Mouse (Mus musculus) urinary bladder, postnatal 36 days (tissue): ENCODE measurements around the gene Rpl22l1.
"Not testable (repeated sequence)": the region's sequence is repeated elsewhere in the genome, so short reads cannot be mapped to it uniquely, and the experiment has no call there.

Experiments used
- DNase-seq, 2 experiments: peaks; one replicate each; pipeline ENCODE4 v3.0.0; 2022; ENCODE audit warnings: low spot score in 2 of 2, mixed read lengths in 1 of 2

Gene Rpl22l1

DNA sequence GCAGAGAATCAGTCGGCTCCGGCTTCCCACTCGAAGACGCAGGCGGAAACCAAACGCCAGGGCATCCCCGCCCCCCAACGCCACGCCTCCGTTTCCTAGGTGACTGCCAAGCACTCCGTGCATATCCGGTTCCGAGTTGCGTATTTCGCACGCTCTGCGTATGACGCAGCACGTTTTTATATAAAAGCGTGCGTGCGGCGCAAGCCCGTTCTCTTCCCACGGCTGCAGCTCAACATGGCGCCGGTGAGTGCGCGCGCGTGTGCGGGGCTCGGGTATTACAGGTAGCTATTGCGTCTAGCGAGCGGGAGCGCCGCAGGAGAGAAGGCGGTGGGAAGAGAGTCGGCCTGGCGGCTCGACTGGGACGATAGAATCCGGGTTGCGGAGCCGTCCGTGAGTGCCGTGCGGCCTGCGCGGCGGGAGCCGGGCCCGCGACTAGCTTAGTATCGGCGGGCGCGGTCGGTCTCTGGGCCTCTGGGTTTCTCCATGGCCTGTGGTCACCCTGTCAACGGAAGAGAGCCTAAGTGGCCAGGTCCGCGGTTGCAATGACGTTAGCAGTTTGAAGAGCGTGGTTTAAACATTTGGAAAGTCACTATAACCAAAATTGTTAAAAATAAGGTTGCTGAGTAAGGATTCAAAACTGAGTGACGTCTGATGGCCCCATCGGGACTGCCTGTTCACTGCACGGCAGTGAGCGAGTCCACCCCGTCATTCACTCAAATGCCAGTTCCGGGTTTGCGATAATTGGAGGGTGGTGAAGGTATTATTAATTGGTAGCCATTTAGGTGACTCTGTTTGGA lies at the start of gene Rpl22l1:
Rpl22l1 (plus strand) TSS at position 136 of the 797 bp plus-strand sequence.
- peak; percentile 99 to 100 for DNase-seq

- no peak for DNase-seq
Measured at GRCm38 (mm10) chr3:28755477-28755876, 49.8 kb upstream of the Rpl22l1 start.

GRCm38 (mm10) chr3:28761225-28761789 lies 43.9 kb upstream of the Rpl22l1 start:
- DNase-seq: no peak

DNA sequence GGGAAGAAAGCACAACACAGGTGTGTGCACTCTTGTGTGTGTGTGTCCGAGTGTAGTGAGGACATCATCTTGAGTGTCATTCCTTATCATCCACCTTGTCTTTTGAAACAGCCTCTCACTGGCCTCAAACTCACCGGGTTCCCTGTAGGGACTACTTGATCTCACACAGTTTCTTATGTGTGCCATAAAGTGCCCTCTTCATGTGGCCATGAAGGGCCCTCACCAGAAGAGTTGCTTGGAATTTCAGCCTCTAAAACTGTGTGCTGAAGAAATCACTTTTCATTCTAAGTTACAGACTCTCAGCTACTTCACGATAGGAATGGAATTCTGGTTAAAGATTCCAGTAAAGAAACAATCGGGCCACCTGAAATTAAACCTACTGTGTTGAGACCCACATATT lies 38.3 kb upstream of the Rpl22l1 start:
- no peak for DNase-seq

GRCm38 (mm10) chr3:28768222-28768621 lies 37.0 kb upstream of the Rpl22l1 start:
- no peak for DNase-seq

DNA sequence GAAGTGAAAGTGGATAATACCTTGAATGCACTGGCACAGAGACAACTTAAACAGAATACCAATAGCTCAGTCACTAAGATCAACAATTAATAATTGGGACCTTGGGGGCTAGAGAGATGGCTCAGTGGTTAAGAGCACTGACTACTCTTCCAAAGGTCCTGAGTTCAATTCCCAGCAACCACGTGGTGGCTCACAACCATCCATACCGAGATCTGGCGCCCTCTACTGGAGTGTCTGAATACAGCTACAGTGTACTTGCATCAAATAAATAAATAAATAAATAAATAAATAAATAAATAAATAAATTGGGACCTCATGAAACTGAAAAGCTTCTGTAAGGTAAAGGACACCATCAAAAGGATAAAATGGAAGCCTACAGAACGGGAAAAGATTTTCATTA lies 32.3 kb upstream of the Rpl22l1 start:
- not testable (repeated sequence) for DNase-seq

DNA sequence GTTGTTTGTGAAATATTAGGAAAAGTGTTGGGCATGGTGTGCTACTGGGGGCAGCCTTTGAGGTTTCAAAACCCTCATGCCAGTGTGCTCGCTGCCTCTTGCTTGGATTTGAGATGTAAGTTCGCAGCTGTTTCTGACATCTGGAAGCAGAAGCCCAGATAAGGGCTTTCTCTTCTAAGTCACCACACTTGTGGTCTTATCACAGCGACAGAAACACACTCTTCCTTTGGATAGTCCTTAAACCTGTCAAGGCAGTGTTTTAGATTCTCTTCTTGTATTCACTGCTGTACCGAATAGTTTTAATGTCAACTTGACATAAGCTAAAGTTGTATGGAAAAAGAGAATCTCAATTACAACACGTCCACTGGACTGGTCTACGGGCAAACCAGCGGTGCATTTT lies 29.9 kb upstream of the Rpl22l1 start:
- DNase-seq: no peak

GRCm38 (mm10) chr3:28775958-28776357 lies 29.3 kb upstream of the Rpl22l1 start:
- DNase-seq: no peak

- DNase-seq: no peak
Measured at GRCm38 (mm10) chr3:28776491-28776890, 28.7 kb upstream of the Rpl22l1 start.

- no peak for DNase-seq
Measured at GRCm38 (mm10) chr3:28780511-28780910, 24.7 kb upstream of the Rpl22l1 start.

DNA sequence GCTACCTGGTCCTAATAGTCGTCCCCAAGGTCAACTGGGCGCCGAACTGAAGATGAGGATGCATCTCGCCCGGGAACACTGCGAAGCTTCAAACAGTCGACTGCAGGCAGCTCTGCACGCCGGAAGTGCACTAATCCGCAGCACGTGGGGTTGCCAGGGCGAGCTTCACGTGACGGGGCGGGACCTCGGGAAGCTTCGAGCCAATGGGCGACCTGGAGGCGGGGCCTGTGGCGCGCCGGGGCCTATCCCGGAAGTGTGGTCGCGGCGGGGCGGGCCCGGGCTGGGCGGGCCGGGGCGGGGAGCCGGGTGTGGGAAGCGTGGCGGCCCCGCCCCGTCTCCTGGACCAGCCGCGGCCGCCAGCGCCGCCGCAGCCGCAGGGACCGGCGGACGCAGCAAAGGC lies 24.2 kb upstream of the Rpl22l1 start, which contains the start of gene Eif5a2:
Eif5a2 (plus strand) TSS at position 283 of the 400 bp plus-strand sequence.
- peak; percentile 82 to 91 for DNase-seq

DNA sequence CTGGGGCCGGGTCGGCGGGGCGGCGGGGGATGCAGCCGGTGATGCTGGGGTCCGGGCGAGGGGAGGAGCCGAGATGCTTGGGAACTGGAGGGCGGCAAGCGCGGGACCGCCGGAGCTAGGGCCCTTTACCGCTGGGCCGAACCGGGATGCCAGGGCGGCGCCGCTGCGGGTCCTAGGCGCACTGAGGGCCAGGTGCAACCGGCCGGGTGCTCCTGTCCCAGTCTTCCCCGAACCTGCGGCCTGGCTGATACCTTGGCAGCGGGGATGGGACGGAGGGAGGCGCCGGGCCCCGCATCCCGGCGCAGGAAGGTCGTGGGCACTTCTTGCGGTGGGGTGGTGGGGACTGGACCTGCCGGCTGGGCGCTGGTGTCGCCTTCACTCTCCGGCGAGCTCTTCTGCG lies 23.8 kb upstream of the Rpl22l1 start:
- DNase-seq: no peak

- no peak for DNase-seq
Measured at GRCm38 (mm10) chr3:28781848-28782247, 23.4 kb upstream of the Rpl22l1 start.

DNA sequence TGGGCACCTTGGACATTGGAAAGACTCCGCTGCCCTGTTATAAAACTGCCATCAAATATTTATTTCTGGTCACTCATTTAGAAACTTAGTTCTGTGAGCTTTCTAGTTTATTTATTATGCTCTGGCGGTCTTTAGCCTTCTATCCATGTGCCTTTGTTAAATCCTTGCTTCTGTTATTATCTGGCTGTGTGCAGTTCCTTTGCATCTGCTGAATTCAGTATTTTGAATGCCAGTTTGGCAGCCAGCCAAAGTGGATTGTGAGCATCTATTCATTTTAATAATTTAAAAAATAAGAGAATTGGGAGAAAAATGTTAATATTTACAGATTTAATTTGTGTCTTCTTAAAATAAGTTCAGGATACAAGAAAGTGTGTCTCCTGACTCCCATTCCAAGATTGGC lies 21.1 kb upstream of the Rpl22l1 start:
- DNase-seq: no peak

- DNase-seq: no peak
Measured at GRCm38 (mm10) chr3:28794835-28795234, 10.4 kb upstream of the Rpl22l1 start.

DNA sequence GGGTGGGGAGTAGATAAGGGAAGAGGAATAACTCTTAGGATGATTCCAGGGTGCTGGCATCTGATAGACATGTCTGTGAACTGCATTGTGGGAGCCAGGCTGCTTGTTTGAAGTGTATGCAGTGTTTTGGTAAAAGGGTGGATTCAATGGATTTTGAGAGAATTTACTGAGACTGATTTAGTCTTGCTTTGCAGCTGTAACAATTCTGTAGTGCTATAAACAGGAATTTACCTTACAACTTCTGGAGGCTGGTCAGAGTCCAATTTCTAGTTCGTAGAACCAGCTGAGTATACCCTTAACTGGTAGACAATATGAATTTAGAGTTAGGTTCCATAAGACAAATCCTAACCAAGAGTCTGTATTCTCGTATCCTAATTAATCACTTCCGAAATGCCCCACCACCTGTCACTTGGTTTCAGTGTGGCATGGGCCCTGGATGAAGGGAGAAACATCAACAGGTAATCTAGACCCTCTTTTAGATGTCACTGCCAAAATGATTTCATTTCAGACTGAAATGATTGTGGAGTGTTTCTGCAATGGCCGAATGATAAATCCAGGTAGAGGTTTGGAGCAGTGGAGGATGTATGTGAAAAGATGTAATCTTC lies 2.9 kb downstream of the Rpl22l1 start:
- DNase-seq: no peak

- DNase-seq: no peak
Measured at GRCm38 (mm10) chr3:28811441-28811840, 6.2 kb downstream of the Rpl22l1 start.

GRCm38 (mm10) chr3:28814361-28814760 lies 9.1 kb downstream of the Rpl22l1 start:
- no peak for DNase-seq

DNA sequence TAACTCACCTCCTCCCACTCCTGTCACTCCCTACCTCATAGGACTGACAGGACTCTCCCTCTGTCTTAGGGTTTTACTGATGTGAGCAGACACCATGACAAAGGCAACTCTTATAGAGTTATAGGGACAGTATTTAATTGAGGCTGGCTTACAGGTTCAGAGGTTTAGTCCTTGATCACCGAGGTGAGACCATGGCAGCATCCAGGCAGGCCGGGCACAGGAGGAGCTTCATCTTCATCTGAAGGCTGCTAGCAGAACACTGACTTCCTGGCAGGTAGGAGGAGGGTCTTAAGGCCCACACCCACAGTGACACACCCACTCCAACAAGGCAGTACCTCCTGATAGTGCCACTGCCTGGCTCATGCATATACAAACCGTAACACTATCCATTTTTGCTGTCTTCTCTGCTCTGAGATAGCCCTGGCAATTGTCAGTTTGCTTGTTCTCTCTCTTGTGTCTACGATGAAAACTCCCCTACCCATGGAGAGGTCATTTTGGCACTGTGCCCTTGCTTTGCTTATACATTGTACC lies 10.8 kb downstream of the Rpl22l1 start:
- no peak for DNase-seq

DNA sequence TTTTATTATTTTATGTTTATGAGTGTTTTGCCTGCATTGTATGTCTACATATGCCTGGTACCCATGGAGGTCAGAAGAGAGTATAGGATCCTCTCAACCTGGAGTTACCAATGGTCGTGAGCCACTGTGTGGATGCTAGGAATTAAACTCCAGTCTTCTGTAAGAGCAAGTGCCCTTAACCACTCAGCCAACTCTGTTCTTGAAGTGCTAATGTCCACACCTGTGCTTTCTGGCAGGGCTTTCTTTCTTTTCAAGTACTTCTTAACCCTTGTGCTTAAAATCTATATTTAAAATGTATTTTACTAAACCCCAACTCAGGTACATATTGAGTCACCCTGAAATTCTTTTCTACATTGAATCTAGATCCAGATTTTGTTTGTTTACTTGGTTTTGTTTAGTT lies 21.0 kb downstream of the Rpl22l1 start:
- no peak for DNase-seq

DNA sequence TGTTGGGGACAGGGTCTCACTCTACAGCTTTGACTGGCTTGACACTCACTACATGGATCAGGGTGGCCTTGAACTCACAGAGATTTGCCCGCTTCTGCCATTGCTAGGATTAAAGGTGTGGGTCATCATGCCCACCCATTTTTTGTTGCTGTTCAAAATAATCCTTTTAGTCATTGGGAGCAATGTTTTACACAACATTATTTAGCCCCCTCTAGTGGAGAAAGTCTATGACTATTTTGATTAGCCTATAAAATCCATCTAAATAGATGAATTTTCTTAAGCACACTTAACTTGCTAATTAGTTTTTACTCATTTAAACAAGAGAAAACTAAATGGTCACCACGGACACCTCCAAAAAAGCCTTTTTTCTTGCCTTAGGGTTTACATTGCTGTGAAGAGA lies 22.4 kb downstream of the Rpl22l1 start:
- DNase-seq: no peak

DNA sequence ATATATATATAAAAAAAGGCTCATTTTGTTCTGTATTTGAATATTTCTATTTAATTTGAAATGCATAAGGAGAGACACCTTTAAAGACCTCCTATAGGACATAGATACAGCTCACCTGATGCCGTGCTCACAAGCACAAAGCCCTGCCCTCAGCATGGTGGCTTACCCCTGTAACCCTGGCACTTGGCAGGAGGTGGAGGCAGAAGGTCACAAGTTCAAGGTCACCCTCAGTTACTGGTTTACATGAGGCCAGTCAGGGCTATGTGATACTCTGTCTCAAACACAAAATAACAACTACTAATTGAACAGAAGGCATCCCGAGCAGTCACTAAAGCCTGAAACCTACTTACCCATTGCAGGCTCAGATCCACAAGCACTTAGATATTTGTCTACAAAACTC lies 24.2 kb downstream of the Rpl22l1 start:
- no peak for DNase-seq
